ENCODE assay signal across 22 mouse cellular contexts in the genomic region with DNA sequence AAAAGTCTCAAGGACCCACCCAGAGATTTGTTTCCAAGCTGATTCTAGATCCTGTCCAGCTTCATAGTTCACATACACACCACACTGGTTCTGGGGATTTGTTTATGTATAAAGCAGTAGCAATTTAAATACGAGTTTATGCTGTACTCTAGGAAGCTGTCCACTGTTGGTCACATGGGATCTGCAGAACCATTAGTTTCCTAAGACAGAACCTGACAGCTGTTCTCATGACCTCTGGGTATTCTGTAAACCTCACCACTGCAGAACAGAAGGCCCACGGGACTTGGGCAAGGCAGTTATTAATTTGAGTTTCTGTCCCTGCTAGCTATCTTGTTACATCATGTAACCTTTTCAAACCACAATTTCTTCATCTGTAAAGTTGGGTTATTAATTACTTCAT.
"Had no signal": no experiment of that assay in that cellular context is flagged by ENCODE, and none has a peak within 500 bp of the region (broad histone marks: within the 10 kb centered on the region; RNA-seq: fewer than 3 reads in every experiment).

No protein-coding gene starts in this region.

- H3K4me2 ChIP-seq: limb, embryonic 13.5 days; liver, embryonic 12.5 days; liver, embryonic 15.5 days; midbrain, embryonic 12.5 days; midbrain, embryonic 15.5 days; neural tube, embryonic 13.5 days; stomach, embryonic 15.5 days had no signal

- H3K36me3 ChIP-seq: limb, embryonic 10.5 days; limb, embryonic 13.5 days; liver, embryonic 12.5 days; liver, embryonic 15.5 days; midbrain, embryonic 12.5 days; midbrain, embryonic 15.5 days; neural tube, embryonic 13.5 days; stomach, embryonic 15.5 days had no signal

- ATAC-seq: liver, embryonic 12.5 days; lung, postnatal 0 days; midbrain, embryonic 15.5 days had no signal

- H3K4me3 ChIP-seq: layer of hippocampus, adult 2 months; limb, embryonic 10.5 days; limb, embryonic 13.5 days; liver, embryonic 12.5 days; liver, embryonic 15.5 days; megakaryocyte, embryonic 14.5 days; midbrain, embryonic 12.5 days; midbrain, embryonic 15.5 days; neural tube, embryonic 13.5 days; stomach, embryonic 15.5 days had no signal

- H3K9me3 ChIP-seq: limb, embryonic 10.5 days; liver, embryonic 12.5 days; liver, embryonic 15.5 days; megakaryocyte, embryonic 14.5 days; midbrain, embryonic 12.5 days; midbrain, embryonic 15.5 days; neural tube, embryonic 13.5 days; stomach, embryonic 15.5 days had no signal

- H3K27me3 ChIP-seq: limb, embryonic 13.5 days; liver, embryonic 12.5 days; liver, embryonic 15.5 days; megakaryocyte, embryonic 14.5 days; midbrain, embryonic 12.5 days; midbrain, embryonic 15.5 days; neural tube, embryonic 13.5 days; stomach, embryonic 15.5 days had no signal

- DNase-seq: kidney, adult 2 months; kidney, postnatal 25 days; layer of hippocampus, adult 9-11 months; liver; lung, adult 2 months; lung, postnatal 36 days; retina, postnatal 1 day; right cerebral cortex, postnatal 25 days; spleen, adult 18-20 months; thymus, postnatal 25 days had no signal

- H3K27ac ChIP-seq: kidney, postnatal 0 days; layer of hippocampus, adult 2 months; limb, embryonic 10.5 days; limb, embryonic 13.5 days; liver, embryonic 12.5 days; liver, embryonic 15.5 days; midbrain, embryonic 12.5 days; midbrain, embryonic 15.5 days; neural tube, embryonic 13.5 days; stomach, embryonic 15.5 days had no signal

- H3K4me1 ChIP-seq: limb, embryonic 10.5 days; limb, embryonic 13.5 days; liver, embryonic 12.5 days; liver, embryonic 15.5 days; megakaryocyte, embryonic 14.5 days; midbrain, embryonic 12.5 days; midbrain, embryonic 15.5 days; neural tube, embryonic 13.5 days; stomach, embryonic 15.5 days had no signal

- H3K9ac ChIP-seq: limb, embryonic 13.5 days; liver, embryonic 12.5 days; liver, embryonic 15.5 days; midbrain, embryonic 12.5 days; midbrain, embryonic 15.5 days; neural tube, embryonic 13.5 days; stomach, embryonic 15.5 days had no signal
